Comparison of ENCODE assay signal across 8 mouse cellular contexts in genomic region chr5:141240841-141241543, GRCm38 (mm10). TPM values are rescaled to one million over a fixed set of nuclear protein-coding genes. Genes with fewer than 3 reads are reported as not detected.
DNase-seq lines count a peak whose midpoint lies in the region; ATAC-seq lines count a peak whose summit lies in the region.

Gene Sdk1 (plus strand): TSS chr5:141241490.

- peak within 1 kb of the TSS; percentile 83 for H3K9ac ChIP-seq in embryonic facial prominence, embryonic 13.5 days
- H3K9ac ChIP-seq in limb, embryonic 12.5 days (replicated peaks): peak within 1 kb of the TSS; percentile 81
- H3K9ac ChIP-seq in midbrain, embryonic 14.5 days (replicated peaks; ENCODE audit: low read length): peak within 1 kb of the TSS; percentile 76

- H3K4me1 ChIP-seq in embryonic facial prominence, embryonic 13.5 days: peaks cover 36% of the 10 kb centered on the region
- peaks cover 31% of the 10 kb centered on the region for H3K4me1 ChIP-seq in limb, embryonic 12.5 days (replicated peaks)
- peaks cover 23% of the 10 kb centered on the region for H3K4me1 ChIP-seq in midbrain, embryonic 14.5 days (ENCODE audit: control insufficient read depth, insufficient read depth, low read length)

- H3K4me2 ChIP-seq in embryonic facial prominence, embryonic 13.5 days: peak within 1 kb of the TSS; percentile 96
- H3K4me2 ChIP-seq in limb, embryonic 12.5 days: peak within 1 kb of the TSS; percentile 98
- H3K4me2 ChIP-seq in midbrain, embryonic 14.5 days (ENCODE audit: low read length): peak within 1 kb of the TSS; percentile 97

- peak within 1 kb of the TSS; percentile 72 for H3K27ac ChIP-seq in embryonic facial prominence, embryonic 13.5 days
- 0 out of 2 replicates have a peak within 1 kb of the TSS, but pooled peaks have one; percentile 23 for H3K27ac ChIP-seq in limb, embryonic 12.5 days
- H3K27ac ChIP-seq in midbrain, embryonic 14.5 days (replicated peaks; ENCODE audit: low read depth, low read length): peak within 1 kb of the TSS; percentile 52; the same call in 1 of the 2 replicates

- peaks cover 48% of the 10 kb centered on the region for H3K27me3 ChIP-seq in embryonic facial prominence, embryonic 13.5 days
- peaks cover 28% of the 10 kb centered on the region for H3K27me3 ChIP-seq in limb, embryonic 12.5 days
- H3K27me3 ChIP-seq in midbrain, embryonic 14.5 days (ENCODE audit: control insufficient read depth, insufficient read depth, low read length): peaks cover 23% of the 10 kb centered on the region

- H3K9me3 ChIP-seq in embryonic facial prominence, embryonic 13.5 days: no peaks in the 10 kb centered on the region
- no peaks in the 10 kb centered on the region for H3K9me3 ChIP-seq in limb, embryonic 12.5 days
- H3K9me3 ChIP-seq in midbrain, embryonic 14.5 days (ENCODE audit: control insufficient read depth, low read length): no peaks in the 10 kb centered on the region

- under 1% methylated on average over 74 of the region's 77 CpGs for WGBS in embryonic facial prominence, embryonic 13.5 days
- under 1% methylated on average over 77 of the region's 77 CpGs for WGBS in limb, embryonic 12.5 days
- under 1% methylated on average over 68 of the region's 77 CpGs for WGBS in midbrain, embryonic 14.5 days

- ATAC-seq in embryonic facial prominence, embryonic 13.5 days (ENCODE audit: insufficient number of reproducible peaks, insufficient read depth, low FRiP score, low TSS enrichment, low read depth): peak; percentile 93
- ATAC-seq in limb, embryonic 12.5 days (ENCODE audit: insufficient number of reproducible peaks, insufficient read depth, low FRiP score, low TSS enrichment, low read depth): peak; percentile 82
- peak; percentile 95 for ATAC-seq in midbrain, embryonic 14.5 days (ENCODE audit: low FRiP score, low TSS enrichment)

- DNase-seq in brain, adult 2 months (ENCODE audit: low read depth, low spot score): peak; percentile 95
- peak; percentile 88 for DNase-seq in heart, adult 8-10 months (ENCODE audit: low spot score)
- peak; percentile 86 to 91 for DNase-seq in kidney, adult 8-10 months
- DNase-seq in midbrain, embryonic 14.5 days: peak; percentile 99
- DNase-seq in spleen, adult 18-20 months: peak; percentile 75 to 88
- no peak for DNase-seq in MN1 (ENCODE audit: low spot score)

- no peaks in the 10 kb centered on the region for H3K36me3 ChIP-seq in embryonic facial prominence, embryonic 13.5 days
- H3K36me3 ChIP-seq in limb, embryonic 12.5 days: no peaks in the 10 kb centered on the region
- H3K36me3 ChIP-seq in midbrain, embryonic 14.5 days (ENCODE audit: control insufficient read depth, insufficient read depth, low read length): no peaks in the 10 kb centered on the region

- H3K4me3 ChIP-seq in embryonic facial prominence, embryonic 13.5 days: peak within 1 kb of the TSS; percentile 72
- H3K4me3 ChIP-seq in limb, embryonic 12.5 days (replicated peaks): peak within 1 kb of the TSS; percentile 67
- H3K4me3 ChIP-seq in midbrain, embryonic 14.5 days (replicated peaks; ENCODE audit: low read depth, low read length): peak within 1 kb of the TSS; percentile 61

RNA-seq across cellular contexts. Expression of gene Sdk1, which starts in this region (rescaled TPM):
- 1.9 and 2.3 TPM in 2 replicates for polyA plus RNA-seq in embryonic facial prominence, embryonic 13.5 days (2015; fragmentation: Nextera tagmentation; extraction: Ambion mirVana)
- total RNA-seq in heart, adult 8-10 months (2022): 1 to 10 TPM in 2 of 4 experiments, under 1 TPM in 2; 0.63 to 1.6 (median 0.97) TPM
- polyA plus RNA-seq in limb, embryonic 12.5 days (2016; fragmentation: Nextera tagmentation; extraction: Ambion mirVana): 1.9 and 2.0 TPM in 2 replicates
- polyA plus RNA-seq in midbrain, embryonic 14.5 days (2014; fragmentation: Nextera tagmentation; extraction: Ambion mirVana): 1.9 and 2.5 TPM in 2 replicates
